Mouse (Mus musculus) erythroblast, embryonic 14.5 days (primary cell): ENCODE results near the gene Plac1.

Experiments used
- GATA1 ChIP-seq: IDR thresholded peaks from 2 replicates; pipeline ENCODE4 v1.6.1; 2012; ENCODE audit warnings: low read length, inconsistent platforms, mixed read lengths
- TAL1 ChIP-seq: IDR thresholded peaks from 3 replicates; pipeline ENCODE4 v1.6.1; 2012; ENCODE audit warnings: low read length, inconsistent platforms, mixed read lengths

GRCm38 (mm10) chrX:53052652-53053500 lies 187.0 kb downstream of the Plac1 start:
- no peak for TF ChIP-seq GATA1
- TF ChIP-seq TAL1: no peak
